Mouse (Mus musculus) heart, postnatal 10 days (tissue): ENCODE results near the gene Fcho1. TPM values are rescaled to one million over a fixed set of nuclear protein-coding genes. Genes with fewer than 3 reads are reported as not detected.
A peak's percentile ranks its signal among the peaks of the same experiment; 100 is the strongest.

Experiments used
- DNase-seq, 2 experiments: peaks; one replicate each; pipeline ENCODE4 v3.0.0; 2021
- intact Hi-C: fragments of 180-260 bp; cut with DNase I; formaldehyde crosslinking; loops from one replicate; pipeline ENCODE4 v1.15.1; 2025
- total RNA-seq, 2 experiments: library from RNA; stranded (reverse); gene quantifications; 2 replicates each; pipeline ENCODE4 v1.2.3; 2021

The Fcho1 gene
- total RNA-seq, 2 experiments from 2014 or later = 1.3 to 2.4 TPM

DNA sequence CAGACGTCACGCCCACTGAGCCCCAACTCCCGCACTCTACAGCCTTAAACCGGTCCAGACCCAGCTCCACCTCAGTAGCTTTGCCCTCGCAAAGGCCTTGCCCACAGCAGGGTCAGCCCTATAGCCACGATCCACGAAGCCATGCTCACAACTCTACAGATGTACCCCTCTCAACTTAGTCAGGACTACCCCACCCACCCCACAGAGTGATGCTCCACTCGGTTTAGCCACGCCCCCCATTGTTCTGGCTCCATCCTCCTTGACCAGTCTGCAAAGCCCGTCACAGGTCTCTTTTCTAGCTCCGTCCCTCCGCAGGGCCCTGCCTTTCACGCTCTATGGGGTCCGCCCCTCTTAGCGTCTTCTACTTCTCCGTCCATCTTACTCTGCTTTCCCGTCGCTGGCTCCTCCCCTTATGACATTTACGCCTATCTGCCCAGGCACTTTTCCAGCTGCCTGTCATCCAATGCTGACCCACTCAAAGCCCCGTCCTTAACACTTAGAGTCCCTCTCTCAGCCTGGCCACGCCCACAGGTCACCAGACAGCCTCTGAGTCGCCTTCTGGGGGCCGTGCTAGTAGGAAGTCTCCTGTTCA lies 39.3 kb downstream of the Fcho1 start:
- intact Hi-C loops = no loop called here
- DNase-seq = peak in 1 of 2 experiments; percentile 31

DNA sequence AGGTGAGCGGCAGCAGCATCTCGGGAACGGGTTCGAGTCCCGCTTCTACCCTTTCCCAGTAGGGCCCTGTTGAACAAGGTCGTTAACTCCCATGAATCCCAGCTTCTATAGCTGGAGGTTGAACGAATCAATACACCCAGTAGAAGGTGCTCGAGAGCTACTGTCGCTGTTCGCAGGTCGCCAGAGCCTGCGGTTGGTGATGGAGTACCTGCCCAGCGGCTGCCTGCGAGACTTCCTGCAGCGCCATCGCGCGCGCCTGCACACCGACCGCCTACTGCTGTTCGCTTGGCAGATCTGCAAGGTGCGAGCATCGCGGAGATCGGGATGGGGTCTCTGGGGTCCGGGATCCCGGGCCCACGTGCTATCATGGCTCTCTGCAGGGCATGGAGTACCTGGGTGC lies 39.9 kb downstream of the Fcho1 start:
- intact Hi-C loops = no loop called here
- no peak for DNase-seq

DNA sequence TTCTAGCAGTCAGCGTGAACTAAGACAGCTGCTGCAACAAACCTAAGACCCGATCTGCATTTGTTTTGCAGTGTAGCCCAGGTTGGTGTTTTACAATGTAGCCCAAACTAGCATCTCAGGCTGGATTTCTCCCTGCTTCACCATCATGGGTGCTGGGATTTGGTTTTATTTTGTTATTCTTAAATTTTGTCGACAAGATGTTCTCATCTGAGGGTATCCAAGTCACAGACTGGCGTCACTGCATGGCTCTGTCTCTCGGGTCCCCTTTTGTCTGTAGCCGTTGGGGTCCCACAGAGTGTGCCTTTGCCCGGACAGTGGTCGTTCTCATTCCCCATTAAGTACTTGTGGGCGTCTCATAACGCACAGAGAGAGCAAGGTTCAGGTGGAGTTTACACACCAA lies 40.8 kb downstream of the Fcho1 start:
- no peak for DNase-seq

DNA sequence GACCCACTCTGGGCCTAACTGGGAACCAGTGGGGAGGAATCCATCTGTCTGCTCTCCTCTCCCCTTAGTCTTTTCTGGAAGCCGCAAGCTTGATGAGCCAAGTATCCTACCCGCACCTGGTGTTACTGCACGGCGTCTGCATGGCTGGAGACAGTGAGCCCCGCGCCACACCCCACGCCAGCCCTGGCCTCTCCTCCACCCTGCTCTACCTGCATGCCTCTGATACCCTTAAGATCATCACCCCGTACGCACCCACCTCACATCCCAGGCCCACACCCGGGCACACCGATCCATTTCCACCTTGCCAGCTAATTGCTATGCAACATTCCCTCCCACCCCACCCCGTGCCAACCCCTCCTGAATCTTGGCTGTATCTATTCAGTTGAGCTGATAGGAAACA lies 42.7 kb downstream of the Fcho1 start:
- no peak for DNase-seq
- intact Hi-C loops = no loop called here

More for the DNA sequence above, 40.8 kb downstream of the Fcho1 start:
- intact Hi-C loops = no loop called here

DNA sequence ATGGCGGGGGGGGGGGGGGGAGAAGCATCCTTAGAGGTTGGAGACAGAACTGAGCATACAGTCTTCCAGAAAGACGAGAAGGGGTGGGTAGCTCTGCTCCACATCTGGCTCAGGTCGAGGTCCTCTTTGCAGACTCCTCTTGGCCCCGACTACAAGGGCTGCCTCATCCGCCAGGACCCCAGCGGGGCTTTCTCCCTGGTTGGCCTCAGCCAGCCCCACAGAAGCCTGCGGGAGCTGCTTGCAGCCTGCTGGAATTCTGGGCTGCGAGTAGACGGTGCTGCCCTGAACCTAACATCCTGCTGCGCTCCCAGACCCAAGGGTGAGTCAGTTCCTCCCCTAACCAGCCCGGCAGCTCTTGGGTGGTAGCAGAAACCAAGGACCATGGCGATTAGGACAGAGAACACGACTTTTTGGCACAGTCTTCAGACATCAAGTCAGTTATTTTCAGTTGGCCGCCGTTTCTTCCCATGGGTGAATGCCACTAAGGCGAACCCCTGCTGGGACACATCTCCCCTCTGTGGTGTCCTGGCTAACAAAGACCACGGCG lies 44.1 kb downstream of the Fcho1 start:
- intact Hi-C loops = no loop called here
- no peak for DNase-seq

DNA sequence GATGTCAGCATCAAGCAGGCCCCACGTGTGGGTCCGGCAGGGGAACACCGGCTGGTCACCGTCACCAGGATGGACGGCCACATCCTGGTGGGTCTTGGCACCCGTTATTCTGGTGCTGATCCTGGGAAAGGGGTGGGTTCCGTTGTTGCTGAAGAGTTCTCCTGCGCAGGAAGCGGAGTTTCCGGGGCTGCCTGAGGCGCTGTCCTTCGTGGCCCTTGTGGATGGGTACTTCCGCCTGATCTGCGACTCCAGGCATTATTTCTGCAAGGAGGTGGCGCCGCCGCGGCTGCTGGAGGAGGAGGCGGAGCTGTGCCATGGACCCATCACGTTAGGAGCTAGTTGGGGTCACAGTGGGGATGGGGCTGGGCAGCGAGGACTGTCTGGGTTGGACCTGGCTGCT lies 45.0 kb downstream of the Fcho1 start:
- no peak for DNase-seq
- intact Hi-C loops = no loop called here

DNA sequence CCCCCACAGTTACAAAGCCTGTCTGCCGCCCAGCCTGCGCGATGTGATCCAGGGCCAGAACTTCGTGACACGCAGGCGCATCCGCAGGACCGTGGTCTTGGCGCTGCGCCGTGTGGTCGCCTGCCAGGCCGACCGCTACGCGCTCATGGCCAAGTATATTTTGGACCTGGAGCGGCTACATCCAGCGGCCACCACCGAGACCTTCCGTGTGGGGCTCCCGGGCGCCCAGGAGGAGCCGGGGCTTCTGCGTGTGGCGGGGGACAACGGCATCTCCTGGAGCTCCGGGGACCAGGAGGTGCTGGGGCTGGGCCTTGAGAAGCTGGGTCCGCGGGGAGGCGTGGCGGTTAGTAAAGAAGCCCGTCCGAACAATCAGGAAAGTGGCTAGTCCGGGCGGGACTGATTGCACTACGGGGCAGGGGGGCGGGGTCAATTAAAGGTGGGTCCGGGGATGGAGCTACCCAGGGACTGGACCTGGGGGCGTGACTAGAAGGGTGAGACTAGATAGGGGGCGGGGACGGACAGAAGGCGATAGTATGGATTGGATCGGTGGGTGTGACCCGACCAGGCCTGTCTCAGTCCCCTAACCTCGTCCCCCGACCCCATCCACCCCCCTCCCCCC lies 45.9 kb downstream of the Fcho1 start:
- DNase-seq = peak; percentile 74 to 75

DNA sequence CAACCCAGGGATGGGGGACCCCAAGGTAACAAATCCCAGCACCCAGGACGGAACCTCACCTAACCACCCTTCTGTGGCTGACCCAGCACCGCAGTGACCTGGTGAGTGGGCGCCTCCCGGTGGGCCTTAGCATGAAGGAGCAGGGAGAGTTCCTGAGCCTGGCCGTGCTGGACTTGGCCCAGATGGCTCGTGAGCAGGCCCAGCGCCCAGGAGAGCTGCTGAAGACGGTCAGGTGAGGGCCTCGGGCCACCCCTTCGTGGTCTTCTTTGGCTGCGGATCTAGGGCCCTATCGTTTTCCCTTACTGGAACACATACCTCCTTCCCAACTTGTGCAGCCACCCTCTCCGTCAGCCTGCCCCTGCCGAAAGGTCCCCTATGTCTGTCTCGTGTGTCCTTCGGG lies 46.4 kb downstream of the Fcho1 start:
- no peak for DNase-seq
- intact Hi-C loops = no loop called here

More for the DNA sequence above, 45.9 kb downstream of the Fcho1 start:
- intact Hi-C loops = no loop called here

DNA sequence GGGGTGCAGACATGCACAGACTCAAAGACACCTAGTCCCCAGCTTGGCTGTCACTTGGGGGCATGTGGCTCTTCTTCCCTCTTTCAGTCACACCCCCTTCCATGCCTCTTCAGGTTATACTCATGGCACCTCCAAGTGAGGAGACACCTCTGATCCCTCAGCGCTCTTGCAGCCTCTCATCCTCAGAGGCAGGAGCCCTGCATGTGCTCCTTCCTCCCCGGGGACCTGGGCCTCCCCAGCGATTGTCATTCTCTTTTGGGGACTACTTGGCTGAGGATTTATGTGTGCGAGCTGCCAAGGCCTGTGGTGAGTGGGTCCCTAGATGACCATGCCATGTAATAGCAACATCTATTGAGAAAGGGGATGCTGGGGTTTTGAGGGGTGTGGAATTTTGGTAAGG lies 47.3 kb downstream of the Fcho1 start:
- no peak for DNase-seq
- intact Hi-C loops = no loop called here

DNA sequence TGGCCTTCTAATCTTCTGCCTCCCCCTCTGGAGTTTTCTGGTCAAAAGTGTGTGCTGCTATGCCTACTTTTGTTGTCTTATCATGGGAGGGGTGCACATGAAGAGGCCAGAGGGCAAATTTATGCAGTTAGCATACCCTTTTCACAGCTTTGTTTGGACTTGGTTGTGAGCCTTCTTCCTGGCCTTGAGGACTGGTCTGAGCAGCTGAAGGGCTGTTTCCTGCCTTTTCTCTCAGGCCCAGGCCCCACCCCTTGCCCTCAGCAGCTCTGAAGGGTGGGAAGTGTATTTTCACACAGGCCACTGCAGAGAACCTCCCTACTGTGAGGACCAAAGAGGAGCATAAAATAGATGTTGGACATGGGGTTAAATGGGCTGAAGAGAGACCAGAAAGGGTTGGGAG lies 48.0 kb downstream of the Fcho1 start:
- intact Hi-C loops = no loop called here
- no peak for DNase-seq

DNA sequence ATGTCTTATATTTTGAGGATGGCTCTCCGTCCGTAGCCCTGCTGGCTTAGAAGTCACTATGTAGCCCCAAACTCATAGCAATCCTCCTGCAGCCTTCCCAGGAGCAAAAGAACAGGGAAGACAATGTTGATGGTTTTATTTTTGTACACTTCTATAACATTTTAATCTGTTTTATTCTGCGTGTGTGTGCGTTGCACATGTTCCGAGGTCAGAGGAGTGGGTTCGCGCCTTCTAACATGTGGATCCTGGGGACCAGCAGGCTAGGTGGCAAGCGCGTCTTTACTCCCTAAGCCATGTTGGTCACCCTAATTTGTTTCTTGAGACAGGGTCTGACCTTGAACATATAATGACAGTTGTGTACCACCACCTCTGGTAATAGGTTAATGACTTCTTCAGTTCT lies 48.7 kb downstream of the Fcho1 start:
- no peak for DNase-seq

DNA sequence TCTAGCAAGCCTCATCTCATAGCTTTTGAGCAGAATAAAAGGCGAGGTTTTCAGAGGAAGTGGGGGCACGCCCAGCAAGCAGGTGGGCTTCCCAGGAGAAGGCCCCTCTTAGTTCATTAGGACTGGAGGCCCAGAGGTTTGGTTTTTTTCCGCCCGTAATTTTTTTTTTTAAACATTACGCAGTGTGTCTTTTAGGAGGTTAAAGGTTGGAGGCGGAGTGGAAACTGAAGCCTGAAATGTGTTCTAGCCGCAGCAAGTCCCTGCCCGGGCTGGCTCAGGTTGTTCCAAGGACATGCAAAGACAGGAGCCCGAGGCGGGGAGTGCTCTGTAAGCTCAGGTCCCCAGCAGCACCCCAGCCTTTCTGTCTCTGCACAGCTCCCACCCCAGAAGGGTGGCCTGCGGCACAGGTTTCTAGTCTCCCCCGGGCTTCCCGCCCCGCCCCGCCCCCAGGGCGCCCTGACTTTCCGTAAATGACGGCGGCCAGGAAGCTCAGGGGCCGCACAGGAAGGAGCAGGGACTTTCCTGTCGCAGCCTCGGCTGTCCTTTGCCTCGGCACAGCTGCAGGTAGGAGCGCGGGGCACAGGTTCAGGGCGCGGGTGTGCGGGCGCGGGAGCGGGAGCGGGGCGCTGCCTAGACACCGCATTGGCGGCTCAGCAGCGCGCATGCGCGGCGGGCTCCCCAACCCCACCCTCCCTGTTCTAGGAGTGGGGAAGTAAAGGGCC lies 49.3 kb downstream of the Fcho1 start, which contains the start of gene Jak3:
Gene Jak3 (plus strand): TSS at position 277 of the 722 bp plus-strand sequence.
- DNase-seq = peak; percentile 74 to 76
- intact Hi-C loops = no loop called here

More for the DNA sequence above, 48.7 kb downstream of the Fcho1 start:
- intact Hi-C loops = no loop called here

DNA sequence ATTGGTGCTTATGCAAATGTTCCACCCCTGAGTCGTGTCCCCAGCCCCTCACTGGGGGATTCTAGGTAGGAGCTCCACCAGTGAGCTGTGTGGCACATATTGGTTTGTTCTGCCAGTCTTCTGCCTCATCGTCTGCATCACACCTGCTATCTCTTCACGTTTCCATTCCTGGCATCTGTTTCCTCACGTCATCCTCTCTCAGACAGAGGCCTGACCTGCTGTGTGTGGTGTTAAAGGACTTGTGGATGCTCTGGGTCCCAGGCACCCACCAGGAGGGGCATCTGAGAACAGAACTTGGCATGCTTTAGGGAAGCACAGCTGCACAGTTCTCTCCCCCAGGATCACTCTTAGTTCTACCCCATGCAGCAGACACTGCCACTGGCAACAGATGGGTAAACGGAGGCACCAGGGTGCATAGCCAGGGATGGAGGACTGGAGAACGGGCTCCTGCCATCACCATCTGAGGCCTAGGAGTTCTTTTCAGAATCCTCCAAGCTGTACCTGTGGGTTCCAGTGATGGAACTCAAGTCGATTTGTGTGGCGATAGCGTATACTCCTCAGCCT lies 50.0 kb downstream of the Fcho1 start:
- intact Hi-C loops = no loop called here
- no peak for DNase-seq

DNA sequence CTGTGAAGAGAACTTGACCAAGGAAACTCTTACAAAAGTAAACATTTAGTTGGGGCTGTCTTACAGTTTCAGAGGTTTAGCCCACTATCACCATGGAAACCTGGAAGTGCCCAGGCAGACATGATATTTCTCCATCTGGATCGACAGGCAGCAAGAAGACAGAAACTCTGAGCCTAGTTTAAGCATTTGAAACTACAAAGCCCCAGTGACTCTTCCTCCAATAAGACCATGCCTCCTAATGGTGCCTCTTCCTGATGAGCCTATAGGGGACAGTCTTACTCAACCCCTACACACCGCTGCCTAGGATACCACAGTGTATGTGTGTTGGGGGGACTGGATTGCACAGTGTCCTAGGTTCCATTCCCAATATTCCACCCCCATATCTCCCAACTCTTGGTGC lies 51.4 kb downstream of the Fcho1 start:
- intact Hi-C loops = no loop called here
- DNase-seq = no peak

DNA sequence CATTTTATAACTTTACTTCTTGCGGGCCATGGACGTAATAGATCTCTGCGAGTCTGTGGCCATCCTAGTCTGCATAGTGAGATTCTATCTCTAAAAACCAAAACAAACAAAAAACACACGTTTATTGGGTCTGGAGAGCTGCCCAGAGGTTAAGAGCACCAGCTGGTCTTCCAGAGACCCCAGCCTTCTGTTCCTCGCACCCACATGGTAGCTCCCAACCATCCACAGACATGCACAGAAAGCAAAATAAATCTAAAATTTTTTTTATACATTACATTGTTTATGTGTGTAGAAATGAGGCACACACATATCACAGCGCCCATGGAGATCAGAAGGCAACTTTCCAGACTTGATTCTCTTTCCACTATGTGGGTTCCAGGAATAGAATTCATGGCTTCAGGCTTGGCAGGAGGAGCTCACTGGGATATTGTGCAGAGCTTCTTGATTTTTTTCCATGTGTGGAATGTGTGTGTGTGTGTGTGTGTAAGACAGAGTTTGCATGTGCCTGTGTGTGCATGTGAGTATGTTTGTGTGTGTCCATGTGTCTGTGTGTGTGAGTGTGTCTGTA lies 53.3 kb downstream of the Fcho1 start:
- peak in 1 of 2 experiments; percentile 41 for DNase-seq
- intact Hi-C loops = no loop called here

DNA sequence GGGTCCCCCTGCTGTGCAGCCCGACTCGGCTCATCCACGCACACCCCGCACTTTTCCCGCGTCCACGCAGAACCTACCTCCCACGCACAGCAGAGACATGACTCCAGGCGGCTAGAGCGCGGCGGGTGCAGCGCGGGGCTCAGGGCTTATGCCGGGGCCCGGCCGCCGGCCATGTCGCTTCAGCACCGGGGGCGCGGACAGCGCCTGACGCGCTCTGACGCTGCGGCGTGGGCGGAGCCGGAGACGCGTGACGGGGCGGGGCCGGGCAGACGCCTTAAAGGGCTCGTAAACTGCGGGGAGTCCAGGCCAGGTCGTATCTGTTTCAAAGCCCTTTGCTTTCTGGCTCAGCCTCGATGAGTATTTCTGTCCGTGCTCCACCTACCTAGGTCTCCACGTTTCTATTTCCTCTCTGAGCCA lies 54.0 kb downstream of the Fcho1 start, which contains the start of gene Unc13a:
Gene Unc13a (minus strand): TSS at position 209 of the 417 bp plus-strand sequence.
- intact Hi-C loops = no loop called here
- peak; percentile 93 to 95 for DNase-seq

DNA sequence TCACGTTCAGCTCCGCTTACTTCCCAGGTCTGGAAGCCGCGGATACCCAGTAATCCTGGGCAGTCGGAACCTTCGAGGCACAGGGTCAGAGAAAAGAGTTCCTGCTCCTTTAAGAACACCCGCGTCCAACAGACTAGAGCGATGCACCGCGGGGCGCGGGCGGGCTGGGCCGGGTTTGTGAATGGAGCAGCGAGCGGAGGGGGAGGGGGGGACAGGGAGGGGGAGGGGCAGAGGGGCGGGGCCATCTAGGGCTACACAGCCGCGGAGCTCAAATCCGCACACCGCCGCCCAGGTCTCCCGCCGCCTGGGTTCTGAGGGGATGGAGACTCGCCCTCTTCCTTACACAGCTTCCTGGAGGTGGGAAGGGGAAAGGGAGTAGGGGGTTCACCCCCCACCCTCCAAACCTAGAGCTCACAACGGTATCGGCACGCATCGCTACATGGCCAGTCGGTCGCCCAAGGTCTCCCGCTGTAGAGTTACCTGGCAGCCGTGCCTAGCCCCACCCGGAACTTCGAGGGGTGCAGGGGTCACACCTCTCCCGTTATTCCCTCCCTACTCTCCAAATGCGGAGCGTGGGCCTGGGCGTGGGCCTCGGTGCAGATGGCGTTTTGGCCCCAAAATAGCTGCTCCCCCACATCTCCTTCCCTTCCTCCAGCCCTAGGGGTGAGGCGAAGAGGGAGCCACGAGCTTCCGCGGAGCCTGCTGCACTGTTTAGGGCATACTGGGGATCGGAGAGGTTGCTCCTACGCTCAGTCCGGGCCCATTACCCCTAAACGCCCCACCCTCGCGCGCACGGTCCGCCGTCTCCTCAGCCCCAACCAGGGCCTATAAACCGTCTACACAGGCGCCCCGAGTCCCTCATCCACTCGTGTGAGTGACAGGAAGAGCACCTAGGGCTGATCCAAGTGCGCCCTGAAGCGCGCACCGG lies 54.6 kb downstream of the Fcho1 start:
- intact Hi-C loops = no loop called here
- DNase-seq = peak; percentile 38 to 48

DNA sequence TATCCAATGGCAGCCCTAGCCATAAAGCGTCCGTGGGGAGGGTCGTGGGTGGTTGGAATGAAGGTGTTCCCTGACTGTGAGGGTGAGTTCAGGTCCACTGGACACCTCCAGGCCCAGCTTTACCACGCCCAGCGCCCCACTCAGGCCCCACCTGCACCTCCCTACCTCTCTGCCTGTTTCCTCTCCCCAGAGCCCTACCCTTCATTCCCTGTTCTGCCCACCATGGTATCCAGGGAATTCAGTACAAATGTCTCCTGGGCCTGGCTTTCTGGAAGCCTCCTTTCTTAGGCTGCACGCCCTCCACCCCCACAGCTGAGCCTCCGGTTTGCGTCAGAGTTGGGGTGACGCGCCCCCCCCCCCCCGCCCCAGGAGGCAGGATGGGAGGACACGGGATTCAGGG lies 55.3 kb downstream of the Fcho1 start:
- intact Hi-C loops = no loop called here

DNA sequence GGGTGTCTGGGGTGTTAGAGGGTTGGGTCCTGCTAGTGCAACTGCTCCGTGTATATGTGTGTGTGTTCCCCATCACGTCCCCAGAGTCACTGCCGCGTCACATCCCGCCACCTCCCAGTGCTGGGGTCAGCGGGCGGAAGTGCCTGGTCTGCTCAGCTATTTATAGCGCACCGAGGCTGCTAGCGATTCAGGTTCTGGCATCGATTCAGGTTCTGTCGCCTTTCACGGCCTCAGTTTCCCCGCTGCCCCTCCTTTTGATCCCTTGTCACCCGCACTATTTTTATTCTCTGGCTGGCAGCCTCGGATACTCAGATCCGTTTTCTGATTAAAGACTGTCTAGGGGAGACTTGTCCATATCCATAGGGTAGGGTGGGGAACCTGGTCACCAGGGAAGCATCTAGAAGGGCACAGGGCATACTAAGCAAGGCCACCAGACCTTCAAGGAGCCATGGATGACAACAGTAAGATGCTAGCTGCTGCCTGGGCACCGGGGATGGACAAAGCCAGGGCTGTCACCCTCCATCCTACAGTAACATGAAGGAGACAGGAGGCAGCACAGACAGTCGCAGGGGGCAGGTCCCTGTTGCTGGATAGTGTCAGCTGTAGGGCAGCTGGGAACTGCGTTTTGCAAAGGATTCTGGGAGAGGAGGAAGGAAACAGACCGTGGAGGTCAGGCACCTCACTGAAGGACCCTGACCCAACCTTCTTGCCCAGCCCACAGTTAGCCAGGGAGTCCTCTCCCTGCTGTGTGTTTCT lies 57.1 kb downstream of the Fcho1 start:
- DNase-seq = peak; percentile 79 to 83

More for the DNA sequence above, 55.3 kb downstream of the Fcho1 start:
- DNase-seq = no peak

More for the DNA sequence above, 57.1 kb downstream of the Fcho1 start:
- intact Hi-C loops = no loop called here
